8 mouse cellular contexts compared by ENCODE assay signal in the genomic region with DNA sequence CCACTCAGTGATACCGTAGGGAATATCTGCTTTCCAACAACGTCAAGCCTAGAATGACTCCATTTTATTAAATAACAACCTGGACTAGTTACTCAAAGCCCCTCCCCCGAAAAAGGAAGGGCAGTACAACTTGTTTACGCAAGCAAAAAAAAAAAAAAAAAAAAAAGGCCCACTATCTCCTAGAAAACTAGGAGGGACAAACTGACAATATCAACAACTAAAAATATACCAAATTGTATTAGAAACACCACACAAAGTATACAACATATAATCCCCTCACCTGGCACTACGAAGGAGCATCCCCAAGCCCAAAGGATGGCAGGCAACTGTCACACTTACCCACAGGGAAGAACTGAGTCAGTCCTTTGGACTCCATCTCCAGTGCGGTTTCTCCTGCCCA. TPM values are rescaled to one million over a fixed set of nuclear protein-coding genes. Genes with fewer than 3 reads are reported as not detected.
DNase-seq lines count a peak whose midpoint lies in the region; ATAC-seq and TF ChIP-seq lines count a peak whose summit lies in the region.

No protein-coding gene starts in this region.

- peaks cover 28% of the 10 kb centered on the region for H3K36me3 ChIP-seq in embryonic facial prominence, embryonic 12.5 days
- H3K36me3 ChIP-seq in intestine, embryonic 16.5 days (ENCODE audit: control insufficient read depth, insufficient read depth, low read length): peaks cover 10% of the 10 kb centered on the region
- peaks cover 14% of the 10 kb centered on the region for H3K36me3 ChIP-seq in neural tube, embryonic 15.5 days

- H3K9me3 ChIP-seq in embryonic facial prominence, embryonic 12.5 days: no peaks in the 10 kb centered on the region
- no peaks in the 10 kb centered on the region for H3K9me3 ChIP-seq in intestine, embryonic 16.5 days (ENCODE audit: control insufficient read depth, low read length)
- no peaks in the 10 kb centered on the region for H3K9me3 ChIP-seq in neural tube, embryonic 15.5 days (replicated peaks)

- H3K27ac ChIP-seq in embryonic facial prominence, embryonic 12.5 days: no peak overlapping the region
- H3K27ac ChIP-seq in intestine, embryonic 16.5 days (ENCODE audit: low read length): no peak overlapping the region
- no peak overlapping the region for H3K27ac ChIP-seq in neural tube, embryonic 15.5 days (replicated peaks)

- DNase-seq in lung, adult 2 months: no peak
- no peak for DNase-seq in lung, postnatal 10 days
- no peak for DNase-seq in layer of hippocampus, postnatal 14 days (ENCODE audit: low spot score in 2 of 2)
- no peak for DNase-seq in gastrocnemius, adult 18-20 months (ENCODE audit: low spot score)
- no peak for DNase-seq in layer of hippocampus, adult 8-10 months (ENCODE audit: low spot score in 2 of 2)

- H3K9ac ChIP-seq in embryonic facial prominence, embryonic 12.5 days: peak overlapping the region; percentile 96; the same call in 1 of the 2 replicates
- H3K9ac ChIP-seq in intestine, embryonic 16.5 days (ENCODE audit: low read depth, low read length): peak overlapping the region; percentile 96
- peak overlapping the region; percentile 92 for H3K9ac ChIP-seq in neural tube, embryonic 15.5 days (replicated peaks)

- peak overlapping the region; percentile 59 for H3K4me3 ChIP-seq in lung, adult 2 months (replicated peaks; ENCODE audit: extremely low read depth, low read depth, low read length)
- H3K4me3 ChIP-seq in embryonic facial prominence, embryonic 12.5 days: peak overlapping the region; percentile 74
- H3K4me3 ChIP-seq in intestine, embryonic 16.5 days (ENCODE audit: low read length): peak overlapping the region; percentile 78
- peak overlapping the region; percentile 87 for H3K4me3 ChIP-seq in neural tube, embryonic 15.5 days (replicated peaks)

- no peak for TF ChIP-seq POLR2A in lung, adult 2 months (IDR thresholded peaks at IDR 0.05; ENCODE audit: borderline replicate concordance, extremely low read depth, low read depth, low read length)

- peak overlapping the region; percentile 71 for H3K4me2 ChIP-seq in embryonic facial prominence, embryonic 12.5 days (replicated peaks)
- H3K4me2 ChIP-seq in intestine, embryonic 16.5 days (ENCODE audit: low read depth, low read length): peak overlapping the region; percentile 68
- peak overlapping the region; percentile 65 for H3K4me2 ChIP-seq in neural tube, embryonic 15.5 days

- ATAC-seq in embryonic facial prominence, embryonic 12.5 days (ENCODE audit: insufficient number of reproducible peaks, insufficient read depth, low FRiP score, low TSS enrichment): no peak
- 0 out of 2 replicates have a peak, but pooled peaks have one; percentile 0 for ATAC-seq in intestine, embryonic 16.5 days
- no peak for ATAC-seq in neural tube, embryonic 15.5 days (ENCODE audit: low FRiP score)

- no peaks in the 10 kb centered on the region for H3K27me3 ChIP-seq in embryonic facial prominence, embryonic 12.5 days
- H3K27me3 ChIP-seq in intestine, embryonic 16.5 days (replicated peaks; ENCODE audit: control insufficient read depth, insufficient read depth, low read length): no peaks in the 10 kb centered on the region
- no peaks in the 10 kb centered on the region for H3K27me3 ChIP-seq in neural tube, embryonic 15.5 days (replicated peaks)

- peaks cover 20% of the 10 kb centered on the region for H3K4me1 ChIP-seq in lung, adult 2 months (ENCODE audit: control insufficient read depth, insufficient read depth, low read length)
- peaks cover 13% of the 10 kb centered on the region for H3K4me1 ChIP-seq in embryonic facial prominence, embryonic 12.5 days
- H3K4me1 ChIP-seq in intestine, embryonic 16.5 days (ENCODE audit: control insufficient read depth, insufficient read depth, low read length): peaks cover 18% of the 10 kb centered on the region
- H3K4me1 ChIP-seq in neural tube, embryonic 15.5 days: peaks cover 30% of the 10 kb centered on the region

- WGBS in lung, adult 2 months: 36% methylated on average over 6 of the region's 6 CpGs
- WGBS in embryonic facial prominence, embryonic 12.5 days: 61% methylated on average over 6 of the region's 6 CpGs
- 52% methylated on average over 6 of the region's 6 CpGs for WGBS in intestine, embryonic 16.5 days
- WGBS in neural tube, embryonic 15.5 days: 74% methylated on average over 6 of the region's 6 CpGs

- TF ChIP-seq CTCF in lung, adult 2 months (IDR thresholded peaks at IDR 0.05; ENCODE audit: insufficient read depth, low read length): no peak

RNA-seq across cellular contexts. Expression of gene Zfp871, which starts 1.1 kb away (rescaled TPM):
- polyA plus RNA-seq in lung, adult 2 months (2012; rRNA removed): 8.2 and 13.8 TPM in 2 replicates
- polyA plus RNA-seq in embryonic facial prominence, embryonic 12.5 days (2016; fragmentation: Nextera tagmentation; extraction: Ambion mirVana): 49.0 and 51.2 TPM in 2 replicates
- polyA plus RNA-seq in intestine, embryonic 16.5 days (2015; fragmentation: Nextera tagmentation; extraction: Ambion mirVana): 26.5 and 27.0 TPM in 2 replicates
- polyA plus RNA-seq in neural tube, embryonic 15.5 days (2015; fragmentation: Nextera tagmentation; extraction: Ambion mirVana): 35.2 and 37.6 TPM in 2 replicates
- total RNA-seq in layer of hippocampus, postnatal 14 days (2021): 10 to 100 TPM; 80.3 to 82.6 TPM
- total RNA-seq in gastrocnemius, adult 18-20 months (2021): 10 to 100 TPM; 19.5 to 20.7 TPM
- total RNA-seq in layer of hippocampus, adult 8-10 months (2022): 100 to 1,000 TPM in 2 of 4 experiments, 10 to 100 TPM in 2; 75.3 to 108 (median 92.2) TPM

RNA-seq across cellular contexts. Expression of gene Zfp811, which starts 22.8 kb away (rescaled TPM):
- polyA plus RNA-seq in lung, adult 2 months (2012; rRNA removed): 0.06 TPM in 1 of 2 replicates, not detected in the other
- 9.6 and 10.3 TPM in 2 replicates for polyA plus RNA-seq in embryonic facial prominence, embryonic 12.5 days (2016; fragmentation: Nextera tagmentation; extraction: Ambion mirVana)
- polyA plus RNA-seq in intestine, embryonic 16.5 days (2015; fragmentation: Nextera tagmentation; extraction: Ambion mirVana): 3.0 and 3.4 TPM in 2 replicates
- 42.8 and 49.6 TPM in 2 replicates for polyA plus RNA-seq in neural tube, embryonic 15.5 days (2015; fragmentation: Nextera tagmentation; extraction: Ambion mirVana)
- 10 to 100 TPM in 1 of 2 experiments, 1 to 10 TPM in 1; 7.9 to 10.4 TPM for total RNA-seq in layer of hippocampus, postnatal 14 days (2021)
- total RNA-seq in gastrocnemius, adult 18-20 months (2021): under 1 TPM; 0.14 to 0.23 TPM
- total RNA-seq in layer of hippocampus, adult 8-10 months (2022): 1 to 10 TPM; 3.7 to 7.8 (median 6.8) TPM

RNA-seq across cellular contexts. Expression of gene Zfp799, which starts 43.1 kb away (rescaled TPM):
- 2.4 and 5.8 TPM in 2 replicates for polyA plus RNA-seq in lung, adult 2 months (2012; rRNA removed)
- 19.4 and 23.5 TPM in 2 replicates for polyA plus RNA-seq in embryonic facial prominence, embryonic 12.5 days (2016; fragmentation: Nextera tagmentation; extraction: Ambion mirVana)
- 8.2 and 9.8 TPM in 2 replicates for polyA plus RNA-seq in intestine, embryonic 16.5 days (2015; fragmentation: Nextera tagmentation; extraction: Ambion mirVana)
- polyA plus RNA-seq in neural tube, embryonic 15.5 days (2015; fragmentation: Nextera tagmentation; extraction: Ambion mirVana): 16.4 and 18.0 TPM in 2 replicates
- total RNA-seq in layer of hippocampus, postnatal 14 days (2021): 10 to 100 TPM; 23.0 to 26.0 TPM
- total RNA-seq in gastrocnemius, adult 18-20 months (2021): 1 to 10 TPM; 8.1 to 8.7 TPM
- 10 to 100 TPM; 27.5 to 36.6 (median 30.4) TPM for total RNA-seq in layer of hippocampus, adult 8-10 months (2022)
